Mouse (Mus musculus) embryonic fibroblast, embryonic 13.5 days (primary cell): ENCODE measurements around the gene Pole.

Experiments used
- CTCF ChIP-seq: IDR thresholded peaks from 2 replicates; pipeline ENCODE4 v1.5.1; 2011; ENCODE audit warnings: mild to moderate bottlenecking, control low read depth, low read length, moderate library complexity, borderline replicate concordance; ENCODE audit not compliant: insufficient read depth
- POLR2A ChIP-seq: IDR thresholded peaks from 2 replicates; pipeline ENCODE4 v1.6.1; 2011; ENCODE audit warnings: low read depth, mild to moderate bottlenecking, control low read depth, low read length, moderate library complexity

GRCm38 (mm10) chr5:110274846-110275245 is 11.3 kb upstream of the Pole start:
- TF ChIP-seq CTCF (no peak), POLR2A (no peak)
